Mouse (Mus musculus): ENCODE data around the gene Lhfpl4. TPM values are rescaled to one million over a fixed set of nuclear protein-coding genes. Genes with fewer than 3 reads are reported as not detected.
A peak's percentile ranks its signal among the peaks of the same experiment; 100 is the strongest.

Gene Lhfpl4
- polyA plus RNA-seq (2012; rRNA removed) = 0.30 and 0.44 TPM in 2 replicates

DNA sequence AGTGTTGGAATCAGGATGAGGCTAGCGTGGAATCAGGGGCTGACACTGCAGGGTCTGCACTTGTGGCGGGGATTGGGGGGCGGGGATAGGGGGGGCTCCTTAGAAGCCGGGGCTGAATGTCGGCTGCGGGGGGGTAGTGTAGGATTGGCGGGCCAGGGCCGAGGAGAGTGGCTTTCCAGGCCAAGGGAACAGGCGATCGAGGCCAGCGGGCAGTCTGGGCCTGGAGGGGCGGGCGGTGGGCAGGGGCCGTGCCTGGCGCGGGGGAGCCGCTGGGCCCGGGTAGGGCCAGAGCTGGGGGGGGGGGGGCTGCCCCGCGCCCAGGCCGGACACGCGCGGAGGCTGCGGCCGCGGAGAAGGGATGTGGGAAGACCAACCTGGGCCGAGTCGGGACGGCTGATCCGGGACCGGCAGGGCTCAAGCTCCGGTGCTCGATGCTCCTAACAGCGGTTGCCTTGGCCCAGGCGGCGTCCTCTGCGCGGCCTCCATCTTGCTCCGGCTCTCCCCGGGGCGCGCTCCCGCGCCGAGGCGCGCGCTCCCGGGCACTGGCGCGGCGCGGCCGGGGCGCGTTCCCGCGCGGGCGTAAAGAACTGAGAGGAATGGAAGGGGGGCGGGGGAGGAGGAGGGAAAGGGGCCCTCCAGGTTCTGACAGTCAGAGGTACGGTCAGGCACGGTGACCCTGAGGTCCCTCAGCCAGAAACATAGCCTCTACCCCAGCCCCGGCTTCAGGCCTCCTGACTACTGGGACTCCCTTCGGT, at the start of gene Lhfpl4:
Gene Lhfpl4 (minus strand): TSS at position 544 of the 755 bp plus-strand sequence.
- no peak for DNase-seq (ENCODE audit: low read depth)

DNA sequence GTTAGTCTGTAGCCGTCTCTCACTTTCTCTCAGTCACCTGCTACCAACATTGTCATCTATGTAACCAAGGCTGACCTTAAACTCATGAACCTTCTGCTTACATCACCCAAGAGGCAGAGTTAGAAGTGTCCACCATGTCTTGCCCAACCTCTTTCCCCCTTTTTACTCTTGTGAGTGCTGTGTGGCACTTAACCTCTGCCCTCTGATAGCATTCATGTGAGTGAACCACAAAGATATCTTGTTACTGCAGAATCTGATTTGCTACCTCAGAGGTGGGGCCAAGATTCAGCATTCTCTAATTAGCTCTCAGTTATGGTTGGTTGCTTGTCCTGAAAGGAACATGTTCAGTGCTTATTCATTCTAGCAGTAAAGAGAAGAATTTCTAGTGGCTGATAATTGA, 47.6 kb upstream of the Lhfpl4 start:
- no peak for DNase-seq (ENCODE audit: low read depth)

DNA sequence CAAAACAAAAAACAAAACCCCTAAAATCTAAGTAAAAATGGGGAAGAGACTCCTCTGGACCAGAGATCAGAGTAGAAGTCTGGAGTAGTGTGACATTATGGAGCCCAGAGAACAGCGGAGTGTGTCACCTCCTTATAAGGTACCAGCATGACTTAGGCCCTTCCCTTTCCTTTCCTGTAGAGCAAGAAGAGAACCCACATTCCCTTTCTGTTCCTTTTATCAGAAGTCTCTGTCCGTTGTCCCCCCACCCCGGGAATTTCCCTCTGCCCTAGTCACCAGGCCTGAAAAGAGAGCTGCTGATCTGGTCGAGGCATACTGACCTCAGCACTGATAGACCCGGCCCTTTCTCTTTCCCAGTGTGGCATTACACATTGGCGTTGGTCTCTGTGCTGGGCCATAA, 43.3 kb upstream of the Lhfpl4 start:
- DNase-seq (ENCODE audit: low read depth) = no peak

DNA sequence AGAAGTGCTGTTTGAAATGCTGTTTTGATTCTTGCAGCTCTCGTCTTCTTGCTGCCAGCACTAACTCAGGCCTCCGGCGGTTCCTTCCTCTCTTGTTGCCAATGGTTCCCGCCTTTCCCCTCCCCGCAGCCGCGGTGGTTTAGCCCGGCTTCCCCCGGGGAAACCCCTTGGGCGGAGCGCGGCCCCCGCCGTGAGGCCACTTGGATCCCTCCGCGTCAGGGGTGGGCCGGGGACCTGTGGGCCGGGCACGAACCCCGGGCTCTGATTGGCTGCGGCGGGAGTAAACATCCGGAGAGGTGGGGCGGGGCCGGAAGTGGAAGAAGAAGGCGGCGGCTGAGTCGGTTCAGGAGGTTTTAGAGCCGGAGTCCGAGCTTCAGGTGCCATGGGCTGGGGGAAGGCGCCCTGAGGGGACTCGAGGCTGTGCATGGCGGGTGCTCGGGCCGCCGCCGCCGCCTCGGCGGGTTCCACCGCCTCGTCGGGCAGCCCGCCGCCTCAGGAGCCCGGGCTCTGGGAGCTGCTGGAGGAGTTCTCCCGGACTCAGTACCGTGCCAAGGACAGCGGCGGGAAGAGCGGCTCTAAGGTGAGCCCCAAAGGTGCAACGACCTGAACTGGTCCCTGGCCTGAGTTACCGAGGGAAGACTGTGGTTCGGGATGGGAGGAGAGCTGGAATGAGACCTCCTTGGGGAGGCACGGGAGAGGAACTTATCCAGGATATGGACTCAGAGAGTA, 42.5 kb upstream of the Lhfpl4 start, which contains the start of gene Mtmr14:
Gene Mtmr14 (plus strand): TSS at position 302 of the 729 bp plus-strand sequence.
- DNase-seq (ENCODE audit: low read depth) = peak; percentile 50

DNA sequence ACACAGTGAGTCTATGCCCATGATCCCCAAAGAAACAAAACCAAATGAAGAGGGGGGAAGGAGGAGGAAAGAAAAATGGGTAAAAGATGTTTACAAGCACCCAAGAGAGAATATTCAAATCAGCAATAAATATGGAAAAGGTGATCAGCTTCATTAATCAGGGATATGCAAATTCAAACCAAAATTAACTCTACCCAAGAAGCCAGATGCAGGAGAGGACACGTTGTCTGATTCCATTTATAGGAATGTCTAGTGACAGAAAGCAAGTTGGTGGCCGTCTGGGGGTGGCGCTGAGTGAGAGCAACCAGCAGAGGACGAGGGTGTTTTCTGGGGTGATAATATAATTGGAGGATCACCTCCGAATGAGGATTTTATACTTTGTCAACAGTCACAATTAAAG, 40.0 kb upstream of the Lhfpl4 start:
- DNase-seq (ENCODE audit: low read depth) = no peak

DNA sequence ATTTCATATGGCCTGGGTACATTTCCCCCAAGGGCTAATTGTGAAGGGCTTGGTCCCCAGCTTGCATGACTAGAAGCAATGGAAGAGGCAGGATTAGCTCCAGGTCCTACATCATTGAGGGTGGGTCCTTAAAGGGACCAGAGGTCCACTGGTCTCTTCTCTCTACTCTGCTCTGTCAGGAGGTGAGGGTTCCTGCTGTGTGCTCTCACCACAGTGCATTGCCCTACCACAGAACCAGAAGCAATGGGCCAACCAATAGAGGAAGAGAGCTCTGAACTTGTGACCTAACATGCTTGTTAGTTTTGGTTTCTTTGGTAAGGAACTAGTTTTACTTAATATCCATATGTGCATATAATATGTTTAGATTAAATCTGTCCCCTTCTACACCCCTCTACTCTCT, 31.5 kb upstream of the Lhfpl4 start:
- no peak for DNase-seq (ENCODE audit: low read depth)

DNA sequence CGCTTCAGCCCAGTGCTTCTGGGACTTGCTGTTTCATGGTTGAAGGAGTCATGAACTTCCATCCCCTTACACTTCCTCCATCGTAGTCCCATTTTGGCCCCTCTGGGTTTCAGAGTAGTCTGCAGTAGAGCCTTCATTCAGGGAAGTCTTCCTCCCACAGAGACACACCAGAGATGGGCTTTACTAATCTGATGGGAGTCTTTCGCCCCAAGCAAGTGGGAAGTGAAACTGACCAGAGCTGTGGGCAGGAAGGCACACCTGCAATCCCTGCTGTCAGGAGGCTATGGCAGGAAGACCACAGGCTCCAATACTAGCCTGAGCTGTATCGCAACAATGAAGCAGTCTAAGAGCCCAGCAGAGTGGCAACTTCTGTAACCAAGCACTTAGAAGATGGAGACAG, 30.6 kb upstream of the Lhfpl4 start:
- DNase-seq (ENCODE audit: low read depth) = no peak

DNA sequence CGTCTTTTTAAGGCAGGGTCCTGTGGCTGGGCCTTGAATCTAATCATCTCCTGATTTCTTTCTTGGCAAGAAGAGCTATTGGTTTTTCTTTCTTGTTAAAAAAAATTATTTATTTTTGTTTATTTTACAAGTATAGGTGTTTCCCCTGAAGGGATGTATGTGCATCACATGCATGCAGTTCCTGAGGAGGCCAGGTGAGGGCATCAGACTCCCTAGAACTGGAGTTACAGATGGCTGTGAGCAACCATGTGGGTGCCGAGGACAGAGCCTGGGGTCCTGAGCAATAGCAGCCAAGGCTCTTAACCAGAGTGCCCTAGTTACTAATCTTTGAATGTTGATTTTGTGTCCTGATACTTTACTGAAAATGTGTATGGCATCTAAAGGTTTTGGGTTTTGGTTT, 21.1 kb upstream of the Lhfpl4 start:
- DNase-seq (ENCODE audit: low read depth) = no peak

DNA sequence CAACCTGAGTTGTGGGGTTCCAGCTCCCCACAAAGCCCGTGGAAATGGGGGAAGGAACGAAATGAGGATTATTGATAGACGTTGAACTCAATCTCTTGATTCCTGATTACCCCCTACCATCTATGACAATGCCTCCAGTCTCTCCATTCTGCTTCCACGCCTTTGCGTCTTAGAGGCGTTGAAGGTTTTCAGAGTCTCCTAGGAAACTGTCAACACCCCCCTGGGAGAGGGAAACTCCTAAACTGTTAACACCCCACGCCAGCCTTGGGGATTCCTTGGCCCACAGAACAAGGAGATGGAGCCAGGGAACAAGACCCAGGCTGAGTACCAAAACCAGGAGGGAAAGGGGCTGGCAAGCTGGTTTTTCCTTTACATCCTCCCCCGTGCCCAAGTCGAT, 410 bp upstream of the Lhfpl4 start:
- no peak for DNase-seq (ENCODE audit: low read depth)

DNA sequence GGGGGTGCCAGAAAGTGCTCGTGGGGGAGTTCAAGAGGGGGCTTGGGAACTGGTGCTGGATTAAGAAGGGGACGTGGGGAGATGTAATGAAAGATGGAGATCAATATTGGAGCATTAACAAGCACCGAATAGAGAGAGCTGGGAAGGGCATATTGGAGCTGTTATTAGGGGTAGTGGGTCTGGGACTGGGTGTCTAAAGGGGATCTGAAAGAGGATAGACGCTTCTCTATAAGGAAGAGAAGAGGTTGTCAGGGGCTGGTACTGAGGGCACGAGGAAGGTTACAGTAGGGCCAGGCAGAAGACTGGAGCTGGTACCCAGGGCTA, 705 bp downstream of the Lhfpl4 start:
- no peak for DNase-seq (ENCODE audit: low read depth)

DNA sequence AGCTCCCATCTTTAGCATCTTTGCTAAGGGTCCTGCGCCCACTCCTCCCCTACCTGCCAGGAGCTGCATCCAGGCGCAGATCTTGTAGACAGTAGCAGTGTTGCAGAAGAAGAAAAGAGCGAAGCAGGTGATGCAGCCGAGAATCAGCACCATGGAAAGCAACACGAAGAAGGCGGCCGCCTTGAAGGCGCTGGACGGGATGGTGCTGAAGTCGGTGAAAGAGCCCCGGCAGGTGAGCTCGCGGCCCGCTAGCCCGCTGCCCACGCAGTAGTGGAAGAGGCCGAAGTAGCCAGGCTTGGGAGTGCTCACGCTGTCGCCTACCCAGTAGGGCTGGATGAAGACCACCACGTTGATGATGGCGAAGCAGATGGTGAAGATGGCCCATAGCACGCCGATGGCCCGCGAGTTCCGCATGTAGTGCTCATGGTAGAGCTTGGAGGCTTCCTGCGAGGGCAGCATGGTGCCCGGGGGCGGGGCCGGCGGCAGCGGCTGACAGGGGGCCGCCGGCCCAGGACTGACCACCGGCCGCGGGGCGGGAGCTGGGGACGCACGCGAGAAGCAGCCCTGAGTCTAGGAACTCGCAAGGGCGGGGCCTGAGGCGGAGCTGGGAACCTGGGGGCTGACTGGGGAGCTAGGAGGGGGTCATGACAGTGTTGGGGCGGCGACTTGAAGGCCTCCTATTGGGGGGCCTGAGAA, 1.3 kb downstream of the Lhfpl4 start:
- no peak for DNase-seq (ENCODE audit: low read depth)

DNA sequence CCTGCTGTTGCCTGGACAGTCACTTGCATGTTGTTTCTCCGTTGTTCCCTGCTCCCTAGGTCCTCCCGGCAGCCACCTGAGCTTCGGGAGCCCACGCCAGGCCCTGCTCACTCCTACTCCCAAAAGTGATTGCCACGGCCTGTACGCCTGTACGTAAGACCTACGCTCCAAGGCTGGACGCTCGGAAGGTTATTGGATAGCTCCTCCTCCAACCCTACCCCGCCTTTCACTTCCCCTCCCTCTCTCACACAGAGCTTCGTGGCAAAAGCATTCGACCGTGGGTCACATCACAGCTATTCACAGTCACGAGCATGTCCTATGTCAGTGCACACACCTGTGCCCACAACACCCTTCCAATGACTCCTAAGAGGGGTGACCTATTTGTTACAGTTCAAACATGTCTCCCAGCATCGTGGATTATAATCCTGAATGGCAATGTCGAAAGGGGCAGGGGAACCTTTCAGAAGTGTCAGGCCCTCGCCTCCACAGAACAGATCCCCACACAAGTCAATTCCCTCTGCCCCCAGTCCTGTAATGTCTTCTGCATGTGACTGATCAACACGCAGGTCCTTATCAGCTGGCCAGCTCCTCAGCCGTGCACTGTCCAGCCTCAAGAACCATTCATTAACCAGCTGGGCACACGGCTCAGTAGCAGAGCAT, 10.2 kb downstream of the Lhfpl4 start:
- no peak for DNase-seq (ENCODE audit: low read depth)

DNA sequence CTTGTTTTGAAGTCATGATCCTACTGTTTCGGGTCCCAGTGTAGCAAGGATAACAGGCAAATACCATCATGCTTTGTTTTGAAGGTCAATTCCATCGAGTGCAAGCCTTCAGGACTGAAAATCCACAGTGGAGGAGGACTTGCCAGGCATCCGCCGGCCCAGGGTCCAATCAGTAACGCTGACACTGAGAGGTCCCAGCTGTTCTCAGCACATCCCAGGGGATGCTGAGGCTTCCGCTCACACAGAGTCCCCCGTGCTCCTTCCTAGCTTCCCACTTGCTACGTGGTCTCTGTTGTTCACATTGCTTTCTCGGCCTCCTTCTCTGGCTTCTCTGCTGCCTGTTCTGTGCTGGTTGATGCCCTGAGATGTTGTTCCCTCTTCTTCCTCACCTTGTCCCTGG, 11.0 kb downstream of the Lhfpl4 start:
- DNase-seq (ENCODE audit: low read depth) = no peak

DNA sequence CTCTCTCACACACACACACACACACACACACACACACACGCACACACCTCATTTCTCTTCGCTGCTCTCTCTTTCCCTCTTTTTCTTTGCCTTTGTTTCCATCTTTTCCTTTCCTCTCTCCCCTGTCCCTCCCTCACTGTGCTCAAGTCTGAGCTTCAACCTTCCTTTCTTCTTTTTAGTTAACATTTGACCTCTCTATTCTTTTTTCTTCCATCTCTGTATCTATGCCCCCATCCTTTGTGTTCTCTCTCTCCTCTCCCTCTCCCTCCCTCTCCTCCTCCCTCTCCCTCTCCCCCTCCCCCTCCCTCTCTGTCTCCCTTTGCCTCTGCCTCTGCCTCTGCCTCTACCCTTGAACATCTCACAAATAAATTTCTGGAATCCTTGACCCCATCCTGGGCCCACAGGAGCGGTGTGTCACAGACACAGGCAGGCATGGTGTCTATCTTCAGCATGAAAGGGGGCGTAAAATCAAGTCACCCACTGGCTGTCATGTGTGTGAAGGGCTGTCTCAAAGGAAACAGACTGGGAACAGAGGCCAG, 15.9 kb downstream of the Lhfpl4 start:
- no peak for DNase-seq (ENCODE audit: low read depth)

DNA sequence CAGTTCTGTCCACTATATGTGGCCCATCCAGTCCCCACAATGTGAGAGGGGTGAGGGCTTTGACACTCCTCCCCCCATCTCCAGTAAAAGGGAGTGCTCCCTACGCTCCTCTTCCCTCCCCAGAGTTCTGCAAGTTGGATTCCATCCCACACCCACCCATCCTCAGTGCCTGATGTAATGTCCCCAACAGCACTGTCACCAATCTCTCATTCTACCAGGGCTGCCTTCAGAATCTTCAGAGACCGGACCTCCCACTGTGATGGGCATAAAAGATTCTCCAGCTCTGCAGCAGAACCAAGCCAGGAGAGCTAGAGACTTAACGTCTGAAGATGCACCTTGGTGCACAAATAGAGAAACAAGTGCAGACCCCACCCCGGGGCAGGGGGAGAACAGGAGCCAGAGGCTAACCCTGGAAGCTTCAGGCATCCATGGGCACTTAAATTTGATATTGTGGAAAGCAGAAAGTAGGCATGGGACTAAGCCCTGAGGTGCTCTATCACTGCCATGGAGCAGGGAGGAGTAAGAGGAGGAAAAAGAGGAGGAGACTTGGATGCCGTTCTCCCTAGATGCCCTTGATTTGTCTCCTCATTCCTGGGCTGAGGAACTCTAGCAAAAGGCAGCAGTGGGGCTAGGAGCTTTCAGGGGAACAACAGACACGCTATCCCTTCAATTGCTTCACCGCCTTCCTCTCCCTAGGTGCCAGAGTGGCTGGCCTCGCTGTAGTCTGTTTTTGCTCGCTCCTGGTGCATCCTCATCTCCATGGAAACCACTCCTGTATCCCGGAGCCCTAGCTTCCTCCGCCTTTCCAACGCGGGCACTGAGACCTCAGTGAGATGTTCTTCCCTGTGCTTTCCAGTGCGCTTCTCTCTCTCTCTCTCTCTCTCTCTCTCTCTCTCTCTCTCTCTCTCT, 16.6 kb downstream of the Lhfpl4 start:
- no peak for DNase-seq (ENCODE audit: low read depth)

DNA sequence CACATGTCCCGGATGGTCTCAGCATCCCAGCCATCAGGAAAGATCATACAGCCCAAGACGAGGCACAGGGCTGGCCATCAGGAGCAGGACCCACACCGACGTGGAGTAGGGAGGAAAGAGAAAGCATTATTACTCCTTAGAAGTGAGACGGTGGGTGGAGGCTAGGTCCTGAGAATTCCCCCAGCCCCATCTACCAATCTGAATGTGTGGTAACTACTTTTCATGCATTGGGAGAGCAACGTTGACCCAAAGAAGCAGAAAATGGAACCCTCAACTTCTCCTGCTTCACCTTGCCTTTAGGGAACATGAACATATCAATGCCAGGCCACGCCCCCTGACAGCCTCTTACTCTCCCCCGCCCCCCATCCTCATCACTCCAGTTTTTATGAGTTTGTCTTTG, 18.6 kb downstream of the Lhfpl4 start:
- no peak for DNase-seq (ENCODE audit: low read depth)

DNA sequence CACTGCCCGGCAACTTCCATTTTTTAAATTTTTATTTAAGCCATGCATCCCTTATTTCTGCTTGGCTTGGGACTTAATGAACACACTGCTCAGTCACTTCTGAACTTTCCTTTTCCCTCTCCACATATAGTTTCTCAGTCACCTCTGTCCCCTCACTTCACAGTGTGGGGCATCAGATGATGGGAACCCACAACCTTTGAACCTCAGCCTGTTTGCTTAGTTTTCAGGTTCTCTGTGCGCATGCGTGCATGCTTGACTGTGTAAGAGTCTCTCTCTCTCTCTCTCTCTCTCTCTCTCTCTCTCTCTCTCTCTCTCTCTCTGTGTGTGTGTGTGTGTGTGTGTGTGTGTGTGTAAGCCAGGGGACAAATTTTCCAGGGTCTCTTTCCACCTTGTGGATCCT, 19.7 kb downstream of the Lhfpl4 start:
- DNase-seq (ENCODE audit: low read depth) = no peak

DNA sequence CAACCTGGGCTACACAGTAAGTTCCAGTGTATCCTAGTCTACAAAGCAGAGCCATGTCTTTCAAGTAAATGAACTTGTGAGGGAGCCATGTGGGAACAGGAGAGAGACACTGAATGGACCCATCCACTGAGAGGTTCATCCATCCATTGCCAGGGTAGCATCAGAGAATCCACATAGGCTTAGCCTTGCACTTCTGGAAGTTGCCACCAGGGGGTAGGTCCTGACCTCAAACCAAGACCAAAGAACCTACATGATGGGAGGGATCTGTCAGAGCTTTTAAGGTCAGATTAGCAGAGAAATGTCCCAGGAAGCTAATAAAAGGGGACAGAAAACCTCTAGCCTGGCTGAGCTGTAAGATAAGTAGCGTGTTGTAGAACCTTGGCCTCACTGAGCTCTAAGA, 22.6 kb downstream of the Lhfpl4 start:
- no peak for DNase-seq (ENCODE audit: low read depth)

DNA sequence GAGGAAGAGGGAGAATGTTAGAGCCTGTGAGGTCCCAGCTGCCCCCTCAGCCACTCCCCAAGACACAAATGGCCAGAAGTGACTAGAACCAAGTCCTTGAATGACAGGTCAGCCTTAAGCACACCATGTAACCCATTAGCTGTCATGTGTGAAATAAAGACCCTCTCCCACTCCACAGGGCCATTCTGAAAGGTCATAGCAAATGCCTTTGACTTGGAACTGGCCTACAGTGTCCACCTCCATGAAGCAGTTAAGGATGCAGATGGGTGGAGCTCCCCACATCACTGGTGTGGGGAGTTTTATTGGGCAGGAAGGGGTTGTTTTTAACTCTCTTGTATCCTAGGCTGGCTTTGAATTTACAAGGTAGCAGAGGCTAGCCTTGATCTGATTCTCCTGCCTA, 23.2 kb downstream of the Lhfpl4 start:
- DNase-seq (ENCODE audit: low read depth) = no peak

DNA sequence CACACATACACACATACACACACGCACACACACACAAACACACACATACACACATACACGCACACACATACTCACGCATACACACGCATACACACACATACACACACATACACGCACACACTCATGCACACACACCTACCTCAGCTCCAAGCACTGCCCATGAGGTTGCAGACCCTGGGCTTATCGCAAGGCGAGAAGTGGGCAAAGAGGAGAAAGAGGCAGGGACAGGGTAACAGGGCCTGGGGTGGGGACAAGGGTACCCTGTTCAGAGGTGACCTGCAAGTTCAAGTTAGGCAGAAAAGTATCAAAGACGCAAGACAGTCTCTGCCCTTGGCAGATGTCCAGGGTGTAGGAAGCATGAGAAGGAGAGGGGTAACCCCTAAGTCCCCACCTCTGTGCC, 24.5 kb downstream of the Lhfpl4 start:
- DNase-seq (ENCODE audit: low read depth) = no peak

DNA sequence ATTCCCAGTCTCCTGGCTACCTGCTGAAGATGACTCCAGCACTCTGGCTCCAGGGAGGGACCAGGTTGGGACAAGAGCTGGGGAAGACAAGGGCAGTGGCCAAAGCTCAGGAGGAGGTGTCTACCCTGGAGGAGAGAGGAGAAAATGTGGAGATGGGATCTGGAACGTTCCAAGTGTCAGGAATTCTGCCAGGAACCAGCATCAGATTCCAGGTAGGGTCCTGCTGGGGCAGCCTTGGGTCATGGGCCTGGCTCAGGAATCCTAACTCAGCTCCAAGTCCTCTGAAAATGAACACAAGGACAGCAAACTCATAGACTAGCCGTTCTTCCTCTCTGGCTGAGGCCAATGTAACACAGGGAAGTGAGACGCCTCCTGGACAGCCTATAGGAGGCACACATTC, 25.3 kb downstream of the Lhfpl4 start:
- DNase-seq (ENCODE audit: low read depth) = no peak
